Mouse (Mus musculus) gastrocnemius, postnatal 36 days (tissue): ENCODE results near the gene Gm9745. TPM values are rescaled to one million over a fixed set of nuclear protein-coding genes. Genes with fewer than 3 reads are reported as not detected.
"Not testable (repeated sequence)": the region's sequence is repeated elsewhere in the genome, so short reads cannot be mapped to it uniquely, and the experiment has no call there.

Source experiments
- DNase-seq, 2 experiments: peaks; one replicate each; pipeline ENCODE4 v3.0.0; 2022
- intact Hi-C: fragments of 180-260 bp; cut with DNase I; formaldehyde crosslinking; loops from one replicate; pipeline ENCODE4 v1.15.1; 2025
- long read RNA-seq, 2 experiments: library from polyadenylated mRNA; stranded (forward); transcript quantifications; one replicate each; pipeline ENCODE4 v2.0.0; 2021
- total RNA-seq, 2 experiments: library from RNA; stranded (reverse); gene quantifications; 2 replicates each; pipeline ENCODE4 v1.2.3; 2021

Gene Gm9745
- not detected for total RNA-seq
- long read RNA-seq, experiment 1 = 0 reads
- long read RNA-seq, experiment 2 = 0 reads

DNA sequence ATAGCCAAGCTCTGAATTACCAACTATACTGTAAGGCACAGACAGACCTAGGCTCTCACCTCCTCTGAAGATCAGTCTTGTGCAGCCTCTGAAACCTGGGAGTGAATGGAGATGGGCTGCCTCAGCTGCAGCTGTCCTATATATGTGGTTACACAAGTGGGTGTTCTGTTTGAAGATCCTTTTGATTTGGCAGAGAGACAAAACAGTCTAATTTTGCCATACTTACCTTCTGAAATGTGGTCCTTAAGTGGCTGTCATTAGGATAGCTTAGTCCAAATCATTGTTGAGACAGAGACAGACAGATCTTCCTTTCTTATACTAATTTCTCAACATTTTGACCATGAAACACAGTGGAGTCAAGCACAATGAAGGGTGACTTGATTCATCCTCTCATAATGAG is at the start of gene Gm9745:
TSS of gene Gm9745 (minus strand) at position 101 of the 400 bp plus-strand sequence.
- DNase-seq, intact Hi-C loops: not testable (repeated sequence)

- DNase-seq = not testable (repeated sequence)
- intact Hi-C loops = loop anchor here (5.0 kb wide), 1 partner anchor 110 kb away; the partner anchor contains the start of gene Idi1
Measured at GRCm38 (mm10) chr13:8997221-8997620, 49.2 kb upstream of the Gm9745 start.

DNA sequence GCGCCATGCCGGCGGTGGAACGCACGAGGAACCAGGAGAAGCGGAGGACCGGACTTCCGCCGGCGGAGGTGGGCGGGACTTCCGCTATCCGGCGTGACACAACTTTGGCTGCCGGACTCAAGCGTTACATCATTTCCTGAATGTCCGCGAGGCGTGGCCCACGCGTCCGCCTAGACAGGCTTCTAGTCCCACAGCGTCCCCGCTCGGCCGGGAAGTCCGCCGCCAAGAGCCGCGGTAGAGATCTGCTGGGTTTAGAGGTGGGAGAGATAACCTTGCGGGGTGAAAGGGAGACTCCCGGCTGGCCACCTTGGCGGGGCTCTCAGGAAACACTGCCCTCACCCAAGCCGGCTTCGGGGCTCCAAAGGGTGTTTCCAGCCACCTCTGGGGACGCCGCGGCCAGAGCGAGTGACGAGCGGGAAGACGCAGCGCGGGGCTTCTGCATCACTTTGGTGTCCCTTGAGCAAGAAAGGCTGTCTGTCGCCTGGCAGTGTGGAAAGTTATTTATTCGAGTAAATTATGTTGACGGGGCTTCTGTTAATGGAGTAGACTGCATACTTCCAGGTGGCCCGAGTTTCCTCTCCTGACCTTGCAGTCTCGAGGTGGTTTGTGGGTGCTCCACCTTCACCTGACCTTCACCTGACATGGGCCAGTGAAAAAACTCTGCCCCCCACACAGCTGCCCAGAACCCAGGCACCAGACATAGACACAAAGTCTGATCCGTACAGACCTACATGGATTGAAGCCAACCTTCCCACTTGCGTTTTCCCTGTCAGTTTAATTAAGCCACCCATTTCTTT is 48.2 kb upstream of the Gm9745 start, which contains the start of gene Gtpbp4:
TSS of gene Gtpbp4 (minus strand) at position 94 of the 797 bp plus-strand sequence.
- peak; percentile 92 to 94 for DNase-seq
- intact Hi-C loops = loop anchor here (5.0 kb wide), 1 partner anchor 109 kb away; the partner anchor contains the start of gene Idi1

GRCm38 (mm10) chr13:8995159-8995989 is 47.3 kb upstream of the Gm9745 start:
- intact Hi-C loops = loop anchor here (5.0 kb wide), 1 partner anchor 108 kb away; the partner anchor contains the start of gene Idi1
- DNase-seq = no peak

GRCm38 (mm10) chr13:8992231-8992630 is 44.2 kb upstream of the Gm9745 start:
- DNase-seq = no peak
- intact Hi-C loops = no loop called here

DNA sequence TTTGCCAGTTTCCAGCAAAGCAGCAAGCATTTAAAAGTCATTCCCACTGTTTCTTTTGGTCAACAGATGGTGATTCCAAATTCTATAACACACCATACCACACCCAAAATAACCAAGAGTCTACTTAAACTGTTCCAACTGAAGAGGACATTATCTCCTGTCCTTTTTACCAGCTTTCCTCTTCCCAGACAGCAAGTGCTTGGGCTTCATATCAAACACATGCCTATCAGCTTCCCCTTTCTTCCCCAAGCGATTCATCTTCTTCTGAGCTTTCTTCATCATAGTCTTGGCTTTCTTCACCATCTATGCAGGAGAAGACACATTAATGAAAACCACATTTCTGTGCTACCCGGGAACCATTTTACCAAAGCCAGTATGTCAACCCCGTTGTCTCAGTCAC is 24.9 kb upstream of the Gm9745 start:
- intact Hi-C loops = no loop called here

DNA sequence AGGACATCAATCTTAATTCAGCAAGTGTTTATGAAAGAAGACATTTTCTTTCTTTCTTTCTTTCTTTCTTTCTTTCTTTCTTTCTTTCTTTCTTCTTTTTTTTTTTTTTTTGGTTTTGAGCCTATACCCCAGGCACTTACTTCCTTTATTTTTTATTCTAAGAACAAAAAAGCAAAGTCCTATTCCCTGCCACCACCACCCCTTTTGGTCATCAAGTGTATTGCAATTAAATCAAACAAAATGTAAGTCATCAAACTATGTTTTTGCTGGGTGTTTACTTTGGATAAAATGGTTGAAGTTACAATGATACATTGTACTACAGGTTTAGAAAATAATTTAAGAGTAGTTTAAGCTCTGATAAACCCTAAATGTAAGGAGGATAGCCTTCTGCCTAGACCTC is 24.3 kb upstream of the Gm9745 start:
- intact Hi-C loops = no loop called here
- no peak for DNase-seq

More for the DNA sequence above, 24.9 kb upstream of the Gm9745 start:
- no peak for DNase-seq

DNA sequence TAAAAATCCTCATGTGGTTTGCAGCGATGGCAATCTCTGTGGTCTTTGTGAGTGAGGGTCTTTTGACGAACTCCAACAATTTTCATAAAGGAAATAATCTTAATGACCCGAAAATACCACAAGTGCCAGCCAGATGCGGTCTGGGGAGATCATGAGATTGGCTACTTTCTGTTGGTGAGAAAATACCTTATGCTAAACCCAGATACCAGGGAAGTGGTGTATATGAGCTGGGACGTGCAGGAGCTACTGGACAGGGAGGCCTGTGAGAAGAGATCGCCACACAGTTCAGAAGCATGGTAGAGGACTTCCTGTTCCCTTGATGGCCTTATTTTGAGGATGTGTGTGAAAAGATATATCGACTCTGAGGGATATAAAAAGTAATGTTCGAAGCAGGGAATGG is 19.7 kb upstream of the Gm9745 start:
- no peak for DNase-seq

DNA sequence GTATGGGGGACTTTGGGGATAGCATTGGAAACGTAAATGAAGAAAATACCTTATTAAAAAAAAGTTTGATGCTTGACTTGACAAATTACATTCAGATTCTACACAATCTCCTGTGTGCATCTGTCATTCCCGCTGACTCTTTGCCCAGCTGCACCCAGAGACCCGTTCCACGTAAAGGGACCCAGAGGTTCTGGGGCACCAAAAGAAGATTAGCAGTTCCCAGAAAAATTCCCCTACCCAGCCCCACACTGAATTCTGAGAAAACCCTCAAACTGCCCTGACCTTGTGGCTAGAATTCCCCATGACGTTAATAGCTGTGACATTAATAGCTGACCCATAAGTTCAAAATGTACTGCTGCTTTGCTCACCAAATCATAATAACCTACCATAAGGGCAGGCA is 17.2 kb upstream of the Gm9745 start:
- intact Hi-C loops = no loop called here
- DNase-seq = no peak

More for the DNA sequence above, 19.7 kb upstream of the Gm9745 start:
- intact Hi-C loops = no loop called here

DNA sequence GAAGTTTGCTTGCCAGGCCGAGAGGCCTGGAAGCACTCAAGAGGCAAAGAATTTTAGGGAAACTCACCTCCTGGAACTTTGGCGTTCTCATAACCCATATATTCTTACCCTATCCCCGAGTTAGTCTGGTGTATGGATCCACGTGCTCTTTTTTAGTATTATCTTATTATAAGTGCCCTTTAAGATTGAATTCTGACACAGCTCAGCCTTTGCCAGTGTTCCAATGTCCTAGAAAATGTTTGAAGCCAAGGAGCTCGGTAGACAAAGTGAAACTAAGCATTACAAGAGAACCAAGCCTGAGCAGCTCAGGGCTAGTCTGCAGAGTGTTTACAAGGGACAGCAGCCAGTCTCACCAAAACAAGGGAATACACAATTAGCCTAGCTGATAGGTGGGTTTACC is 14.2 kb upstream of the Gm9745 start:
- DNase-seq, intact Hi-C loops: not testable (repeated sequence)

GRCm38 (mm10) chr13:8961128-8961888 is 13.3 kb upstream of the Gm9745 start:
- intact Hi-C loops, DNase-seq: not testable (repeated sequence)

DNA sequence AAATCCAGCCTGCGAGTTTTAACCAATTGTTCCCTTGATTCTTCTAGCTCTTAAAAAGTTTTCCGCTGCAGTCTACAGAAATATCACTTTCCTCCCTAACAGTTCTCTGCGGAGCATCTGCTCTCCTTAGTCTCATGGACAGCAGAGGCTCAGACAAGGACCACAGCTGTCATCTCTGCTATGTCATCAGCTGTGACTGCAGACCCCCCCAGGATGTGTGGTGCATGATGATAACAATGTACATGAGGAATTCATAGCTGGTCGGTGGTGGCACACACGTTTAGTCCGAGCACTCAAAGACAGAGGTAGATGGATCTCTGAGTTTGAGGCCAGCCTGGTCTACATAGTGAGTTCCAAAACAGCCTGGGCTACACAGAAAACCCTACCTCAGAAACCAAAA is 11.5 kb upstream of the Gm9745 start:
- intact Hi-C loops, DNase-seq: not testable (repeated sequence)

DNA sequence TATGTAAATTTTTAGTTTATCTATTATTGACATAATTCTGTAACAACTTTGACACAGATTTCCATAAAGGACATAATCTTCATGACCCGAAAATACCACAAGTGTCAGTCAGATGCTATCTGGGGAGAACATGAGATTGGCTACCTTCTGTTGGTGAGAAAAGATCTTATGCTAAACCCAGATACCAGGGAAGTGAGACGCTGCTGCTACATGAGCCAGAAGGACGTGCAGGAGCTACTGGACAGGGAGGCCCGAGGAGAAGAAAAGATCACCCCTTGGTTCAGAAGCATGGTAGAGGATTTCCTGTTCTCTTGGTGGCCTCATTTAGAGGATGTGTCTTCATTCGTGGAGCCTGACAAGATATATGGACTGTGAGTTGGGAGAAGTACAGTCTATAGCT is 11.0 kb upstream of the Gm9745 start:
- intact Hi-C loops, DNase-seq: not testable (repeated sequence)

DNA sequence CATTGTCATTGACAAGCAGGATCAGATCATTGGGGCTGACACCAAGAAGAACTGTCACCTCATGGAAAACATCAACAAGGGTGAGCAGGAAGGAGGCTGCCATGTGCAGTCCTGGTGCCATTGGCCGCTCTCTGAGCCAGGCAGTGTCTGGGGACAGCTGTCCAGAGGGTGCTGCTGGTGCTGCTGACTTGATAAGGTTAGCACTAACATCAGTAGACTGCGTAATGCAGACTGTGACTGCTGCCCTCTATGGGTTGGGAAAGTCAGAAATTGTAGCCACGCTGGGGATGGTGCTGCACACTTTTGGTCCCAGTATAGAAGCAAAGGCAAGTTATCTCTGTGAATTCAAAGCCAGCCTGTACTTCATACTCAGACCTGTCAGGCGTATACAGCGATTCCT is 8.8 kb upstream of the Gm9745 start:
- intact Hi-C loops = not testable (repeated sequence)

GRCm38 (mm10) chr13:8955127-8955526 is 7.1 kb upstream of the Gm9745 start:
- DNase-seq, intact Hi-C loops: not testable (repeated sequence)

More for the DNA sequence above, 8.8 kb upstream of the Gm9745 start:
- DNase-seq = not testable (repeated sequence)

DNA sequence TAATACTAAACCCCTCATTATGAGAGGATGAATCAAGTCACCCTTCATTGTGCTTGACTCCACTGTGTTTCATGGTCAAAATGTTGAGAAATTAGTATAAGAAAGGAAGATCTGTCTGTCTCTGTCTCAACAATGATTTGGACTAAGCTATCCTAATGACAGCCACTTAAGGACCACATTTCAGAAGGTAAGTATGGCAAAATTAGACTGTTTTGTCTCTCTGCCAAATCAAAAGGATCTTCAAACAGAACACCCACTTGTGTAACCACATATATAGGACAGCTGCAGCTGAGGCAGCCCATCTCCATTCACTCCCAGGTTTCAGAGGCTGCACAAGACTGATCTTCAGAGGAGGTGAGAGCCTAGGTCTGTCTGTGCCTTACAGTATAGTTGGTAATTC is 4.5 kb upstream of the Gm9745 start, which contains the start of gene Idi2:
TSS of gene Idi2 (plus strand) at position 301 of the 400 bp plus-strand sequence.
- intact Hi-C loops, DNase-seq: not testable (repeated sequence)

- intact Hi-C loops, DNase-seq: not testable (repeated sequence)
Measured at GRCm38 (mm10) chr13:8943828-8944227, 4.2 kb downstream of the Gm9745 start.

DNA sequence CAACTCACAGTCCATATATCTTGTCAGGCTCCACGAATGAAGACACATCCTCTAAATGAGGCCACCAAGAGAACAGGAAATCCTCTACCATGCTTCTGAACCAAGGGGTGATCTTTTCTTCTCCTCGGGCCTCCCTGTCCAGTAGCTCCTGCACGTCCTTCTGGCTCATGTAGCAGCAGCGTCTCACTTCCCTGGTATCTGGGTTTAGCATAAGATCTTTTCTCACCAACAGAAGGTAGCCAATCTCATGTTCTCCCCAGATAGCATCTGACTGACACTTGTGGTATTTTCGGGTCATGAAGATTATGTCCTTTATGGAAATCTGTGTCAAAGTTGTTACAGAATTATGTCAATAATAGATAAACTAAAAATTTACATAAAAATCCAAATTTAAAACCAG is 6.3 kb downstream of the Gm9745 start:
- intact Hi-C loops, DNase-seq: not testable (repeated sequence)

DNA sequence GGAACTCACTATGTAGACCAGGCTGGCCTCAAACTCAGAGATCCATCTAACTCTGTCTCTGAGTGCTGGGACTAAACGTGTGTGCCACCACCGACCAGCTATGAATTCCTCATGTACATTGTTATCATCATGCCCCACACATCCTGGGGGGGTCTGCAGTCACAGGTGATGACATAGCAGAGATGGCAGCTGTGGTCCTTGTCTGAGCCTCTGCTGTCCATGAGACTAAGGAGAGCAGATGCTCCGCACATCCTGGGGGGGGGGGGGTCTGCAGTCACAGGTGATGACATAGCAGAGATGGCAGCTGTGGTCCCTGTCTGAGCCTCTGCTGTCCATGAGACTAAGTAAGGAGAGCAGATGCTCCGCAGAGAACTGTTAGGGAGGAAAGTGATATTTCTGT is 6.9 kb downstream of the Gm9745 start:
- DNase-seq, intact Hi-C loops: not testable (repeated sequence)

- DNase-seq, intact Hi-C loops: not testable (repeated sequence)
Measured at GRCm38 (mm10) chr13:8937611-8938140, 10.4 kb downstream of the Gm9745 start.
